Mouse (Mus musculus): ENCODE results near the gene Romo1. TPM values are rescaled to one million over a fixed set of nuclear protein-coding genes. Genes with fewer than 3 reads are reported as not detected.
A peak's percentile ranks its signal among the peaks of the same experiment; 100 is the strongest.
"Not testable (repeated sequence)": the region's sequence is repeated elsewhere in the genome, so short reads cannot be mapped to it uniquely, and the experiment has no call there.

Gene Romo1
- polyA plus RNA-seq, 1 experiment from 2014 or later = 432 TPM

DNA sequence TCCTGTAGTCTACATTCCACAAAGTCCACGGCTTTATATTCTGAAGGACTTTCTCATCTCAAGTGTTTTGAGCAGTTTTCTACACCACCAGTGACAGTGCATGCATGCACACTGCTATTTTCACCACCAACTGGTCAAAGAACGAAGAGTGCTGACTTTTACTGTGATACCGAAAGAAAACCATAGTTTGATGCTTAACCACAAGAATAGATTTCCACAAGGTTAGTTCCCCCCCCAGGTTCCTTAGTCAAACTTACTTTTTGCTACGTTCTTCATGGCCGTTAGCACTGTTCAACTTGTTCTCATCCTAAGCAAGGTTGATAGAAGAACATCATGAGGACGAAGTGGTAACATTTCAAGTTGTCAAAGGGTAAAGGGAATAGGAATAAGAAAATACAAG lies 33.2 kb downstream of the Romo1 start:
- H3K9me3 ChIP-seq (ENCODE audit: control insufficient read depth, low read length) = no peaks in the 10 kb centered on the region
- no peak overlapping the region for H3K4me3 ChIP-seq (ENCODE audit: low read length)
- H3K9ac ChIP-seq (ENCODE audit: low read depth, low read length) = no peak overlapping the region
- 84% methylated on average over 6 of the region's 6 CpGs for WGBS
- no peaks in the 10 kb centered on the region for H3K27me3 ChIP-seq (replicated peaks; ENCODE audit: control insufficient read depth, insufficient read depth, low read length)
- no peak overlapping the region for H3K4me2 ChIP-seq (ENCODE audit: low read length)
- peaks cover 12% of the 10 kb centered on the region for H3K36me3 ChIP-seq (ENCODE audit: control insufficient read depth, insufficient read depth, low read length)
- ATAC-seq = no peak
- no peak overlapping the region for H3K27ac ChIP-seq (ENCODE audit: low read depth, low read length)
- H3K4me1 ChIP-seq (ENCODE audit: control insufficient read depth, insufficient read depth, low read depth, low read length) = peaks cover 25% of the 10 kb centered on the region

GRCm38 (mm10) chr2:156177651-156178050 lies 33.8 kb downstream of the Romo1 start:
- no peak overlapping the region for H3K9ac ChIP-seq (ENCODE audit: low read depth, low read length)

GRCm38 (mm10) chr2:156179046-156179795 lies 35.4 kb downstream of the Romo1 start:
- ATAC-seq = peak; percentile 13; the same call in 1 of the 2 replicates
- peak overlapping the region; percentile 57 for H3K4me2 ChIP-seq (ENCODE audit: low read length)
- H3K36me3 ChIP-seq (ENCODE audit: control insufficient read depth, insufficient read depth, low read length) = peaks cover 6% of the 10 kb centered on the region
- H3K27ac ChIP-seq (ENCODE audit: low read depth, low read length) = peak overlapping the region; percentile 97
- H3K27me3 ChIP-seq (replicated peaks; ENCODE audit: control insufficient read depth, insufficient read depth, low read length) = no peaks in the 10 kb centered on the region
- no peaks in the 10 kb centered on the region for H3K9me3 ChIP-seq (ENCODE audit: control insufficient read depth, low read length)
- peak overlapping the region; percentile 82 for H3K4me3 ChIP-seq (ENCODE audit: low read length)
- H3K9ac ChIP-seq (ENCODE audit: low read depth, low read length) = peak overlapping the region; percentile 100
- H3K4me1 ChIP-seq (ENCODE audit: control insufficient read depth, insufficient read depth, low read depth, low read length) = peaks cover 25% of the 10 kb centered on the region
- 1% methylated on average over 47 of the region's 47 CpGs for WGBS

More at GRCm38 (mm10) chr2:156177651-156178050, 33.8 kb downstream of the Romo1 start:
- WGBS = 70% methylated on average over 7 of the region's 7 CpGs
- Histone ChIP-seq H3K36me3 (ENCODE audit: control insufficient read depth, insufficient read depth, low read length) (peaks cover 11% of the 10 kb centered on the region), H3K4me2 (ENCODE audit: low read length) (peak overlapping the region; percentile 42; the same call in 1 of the 2 replicates), H3K9me3 (ENCODE audit: control insufficient read depth, low read length) (no peaks in the 10 kb centered on the region), H3K4me3 (ENCODE audit: low read length) (peak overlapping the region; percentile 23; the same call in 1 of the 2 replicates), H3K27me3 (replicated peaks; ENCODE audit: control insufficient read depth, insufficient read depth, low read length) (no peaks in the 10 kb centered on the region), H3K4me1 (ENCODE audit: control insufficient read depth, insufficient read depth, low read depth, low read length) (peaks cover 25% of the 10 kb centered on the region), H3K27ac (ENCODE audit: low read depth, low read length) (no peak overlapping the region)
- ATAC-seq = no peak

DNA sequence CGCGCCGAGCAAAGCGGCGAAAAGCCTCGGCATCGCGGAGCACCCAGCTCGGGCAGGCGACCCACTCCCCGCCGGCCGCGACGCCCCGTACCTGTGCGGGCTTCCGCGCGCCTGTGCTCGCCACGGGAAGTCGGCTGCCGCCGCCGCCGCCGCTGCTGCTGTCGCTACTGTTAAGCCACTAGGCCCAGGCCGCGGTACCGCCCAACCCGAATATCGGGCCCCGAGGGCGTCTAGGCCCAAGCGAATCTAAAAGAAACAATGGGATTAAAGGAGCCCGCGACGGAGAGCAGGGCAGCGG lies 35.9 kb downstream of the Romo1 start:
- Histone ChIP-seq H3K36me3 (ENCODE audit: control insufficient read depth, insufficient read depth, low read length) (peaks cover 4% of the 10 kb centered on the region), H3K9ac (ENCODE audit: low read depth, low read length) (peak overlapping the region; percentile 100), H3K9me3 (ENCODE audit: control insufficient read depth, low read length) (no peaks in the 10 kb centered on the region), H3K4me2 (ENCODE audit: low read length) (no peak overlapping the region), H3K27me3 (replicated peaks; ENCODE audit: control insufficient read depth, insufficient read depth, low read length) (no peaks in the 10 kb centered on the region), H3K4me3 (ENCODE audit: low read length) (peak overlapping the region; percentile 82), H3K27ac (ENCODE audit: low read depth, low read length) (peak overlapping the region; percentile 97), H3K4me1 (ENCODE audit: control insufficient read depth, insufficient read depth, low read depth, low read length) (peaks cover 25% of the 10 kb centered on the region)
- 0% methylated on average over 41 of the region's 41 CpGs for WGBS
- peak; percentile 7; the same call in 1 of the 2 replicates for ATAC-seq

GRCm38 (mm10) chr2:156180094-156180821 lies 36.4 kb downstream of the Romo1 start, which contains the start of gene Rbm39:
TSS of gene Rbm39 (minus strand) at chr2:156180238.
- Histone ChIP-seq H3K4me3 (ENCODE audit: low read length) (peak within 1 kb of the TSS; percentile 82), H3K9me3 (ENCODE audit: control insufficient read depth, low read length) (no peaks in the 10 kb centered on the region), H3K4me1 (ENCODE audit: control insufficient read depth, insufficient read depth, low read depth, low read length) (peaks cover 25% of the 10 kb centered on the region), H3K27me3 (replicated peaks; ENCODE audit: control insufficient read depth, insufficient read depth, low read length) (no peaks in the 10 kb centered on the region), H3K9ac (ENCODE audit: low read depth, low read length) (peak within 1 kb of the TSS; percentile 100), H3K27ac (ENCODE audit: low read depth, low read length) (peak within 1 kb of the TSS; percentile 97), H3K36me3 (ENCODE audit: control insufficient read depth, insufficient read depth, low read length) (peaks cover 4% of the 10 kb centered on the region), H3K4me2 (ENCODE audit: low read length) (peak within 1 kb of the TSS; percentile 57)
- WGBS = under 1% methylated on average over 45 of the region's 47 CpGs
- peak; percentile 98 for ATAC-seq

GRCm38 (mm10) chr2:156180824-156181590 lies 37.2 kb downstream of the Romo1 start:
- Histone ChIP-seq H3K4me3 (ENCODE audit: low read length) (peak overlapping the region; percentile 48), H3K36me3 (ENCODE audit: control insufficient read depth, insufficient read depth, low read length) (peaks cover 4% of the 10 kb centered on the region), H3K27ac (ENCODE audit: low read depth, low read length) (peak overlapping the region; percentile 89), H3K27me3 (replicated peaks; ENCODE audit: control insufficient read depth, insufficient read depth, low read length) (no peaks in the 10 kb centered on the region), H3K9ac (ENCODE audit: low read depth, low read length) (peak overlapping the region; percentile 71), H3K4me2 (ENCODE audit: low read length) (peak overlapping the region; percentile 54), H3K9me3 (ENCODE audit: control insufficient read depth, low read length) (no peaks in the 10 kb centered on the region), H3K4me1 (ENCODE audit: control insufficient read depth, insufficient read depth, low read depth, low read length) (peaks cover 25% of the 10 kb centered on the region)
- ATAC-seq = no peak
- WGBS = 10% methylated on average over 8 of the region's 8 CpGs

DNA sequence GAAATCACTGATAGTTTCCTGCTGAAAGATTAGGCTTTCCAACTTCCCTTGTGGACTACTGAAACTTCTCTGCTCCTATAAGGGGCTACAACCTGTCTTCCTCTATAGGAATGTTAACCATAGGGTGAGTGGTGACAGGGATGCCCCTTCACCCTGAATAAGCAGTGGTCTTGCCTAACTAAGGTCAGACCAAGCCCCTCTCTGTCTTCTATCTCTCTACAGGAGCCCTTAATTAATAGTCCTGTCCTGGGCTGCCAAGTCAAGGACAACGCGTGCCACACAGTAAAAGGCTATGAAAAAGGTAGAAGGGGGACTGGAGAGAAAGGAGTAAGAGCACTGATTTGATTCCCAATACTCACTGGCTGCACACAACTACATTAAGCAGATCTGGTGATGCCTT lies 37.8 kb downstream of the Romo1 start:
- WGBS = 73% methylated on average over 2 of the region's 2 CpGs
- no peak for ATAC-seq
- Histone ChIP-seq H3K4me3 (ENCODE audit: low read length) (no peak overlapping the region), H3K27me3 (replicated peaks; ENCODE audit: control insufficient read depth, insufficient read depth, low read length) (no peaks in the 10 kb centered on the region), H3K9ac (ENCODE audit: low read depth, low read length) (no peak overlapping the region), H3K9me3 (ENCODE audit: control insufficient read depth, low read length) (no peaks in the 10 kb centered on the region), H3K4me1 (ENCODE audit: control insufficient read depth, insufficient read depth, low read depth, low read length) (peaks cover 25% of the 10 kb centered on the region), H3K36me3 (ENCODE audit: control insufficient read depth, insufficient read depth, low read length) (peaks cover 4% of the 10 kb centered on the region), H3K4me2 (ENCODE audit: low read length) (no peak overlapping the region), H3K27ac (ENCODE audit: low read depth, low read length) (no peak overlapping the region)

GRCm38 (mm10) chr2:156189241-156189640 lies 45.4 kb downstream of the Romo1 start:
- H3K27ac ChIP-seq (ENCODE audit: low read depth, low read length); ATAC-seq; H3K9ac ChIP-seq (ENCODE audit: low read depth, low read length); H3K27me3 ChIP-seq (replicated peaks; ENCODE audit: control insufficient read depth, insufficient read depth, low read length); H3K36me3 ChIP-seq (ENCODE audit: control insufficient read depth, insufficient read depth, low read length); H3K4me3 ChIP-seq (ENCODE audit: low read length); H3K9me3 ChIP-seq (ENCODE audit: control insufficient read depth, low read length); H3K4me2 ChIP-seq (ENCODE audit: low read length); H3K4me1 ChIP-seq (ENCODE audit: control insufficient read depth, insufficient read depth, low read depth, low read length): not testable (repeated sequence)
- 84% methylated on average over 7 of the region's 7 CpGs for WGBS
